In the genomic region with DNA sequence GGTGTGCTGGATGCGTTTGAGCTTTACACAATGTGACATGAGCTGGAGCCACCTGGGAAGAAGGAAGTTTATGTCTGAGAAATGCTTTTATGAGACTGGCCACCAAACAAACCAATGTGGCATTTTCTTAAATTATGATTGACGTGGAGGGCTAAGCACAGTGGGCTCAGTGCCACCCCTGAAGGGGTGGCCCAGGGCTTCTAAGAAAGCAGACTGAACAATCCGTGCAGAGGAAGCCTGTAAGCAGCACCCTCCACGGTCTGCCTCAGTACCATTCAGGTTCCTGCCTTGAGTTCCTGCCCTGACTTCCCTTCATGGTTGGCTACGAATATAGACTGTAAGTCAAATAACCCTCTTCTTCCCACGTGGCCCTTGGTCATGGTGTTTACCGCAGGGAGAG, we compare ENCODE assay signal across 21 mouse cellular contexts. TPM values are rescaled to one million over a fixed set of nuclear protein-coding genes. Genes with fewer than 3 reads are reported as not detected.
DNase-seq lines count a peak whose midpoint lies in the region; ATAC-seq and TF ChIP-seq lines count a peak whose summit lies in the region.
"Had no signal": no experiment of that assay in that cellular context is flagged by ENCODE, and none has a peak within 500 bp of the region (broad histone marks: within the 10 kb centered on the region; RNA-seq: fewer than 3 reads in every experiment).

No protein-coding gene starts in this region.

- intact Hi-C loops in left cerebral cortex, postnatal 36 days (cut with DNase I), result no loop called here

- H3K27ac ChIP-seq in embryonic facial prominence, embryonic 15.5 days (replicated peaks), result 0 out of 2 replicates have a peak overlapping the region, but pooled peaks have one; percentile 39
- peak overlapping the region; percentile 86 for H3K27ac ChIP-seq in forebrain, embryonic 15.5 days (replicated peaks)
- H3K27ac ChIP-seq in hindbrain, embryonic 15.5 days (replicated peaks), result peak overlapping the region; percentile 85
- H3K27ac ChIP-seq in midbrain, embryonic 15.5 days, result peak overlapping the region; percentile 86
- no peak overlapping the region for H3K27ac ChIP-seq in cerebellum, adult 2 months (ENCODE audit: insufficient read depth, low read length)
- H3K27ac ChIP-seq: gastrocnemius, adult 2 months; kidney, postnatal 0 days; limb, embryonic 13.5 days; liver, embryonic 14.5 days had no signal

- TF ChIP-seq POLR2A in cerebellum, adult 2 months (IDR thresholded peaks at IDR 0.05; ENCODE audit: borderline replicate concordance, insufficient read depth, low read length), result no peak

- no peak overlapping the region for H3K9ac ChIP-seq in embryonic facial prominence, embryonic 15.5 days
- no peak overlapping the region for H3K9ac ChIP-seq in forebrain, embryonic 15.5 days (replicated peaks)
- H3K9ac ChIP-seq in hindbrain, embryonic 15.5 days, result no peak overlapping the region
- no peak overlapping the region for H3K9ac ChIP-seq in midbrain, embryonic 15.5 days
- H3K9ac ChIP-seq: heart, embryonic 12.5 days; limb, embryonic 13.5 days; liver, embryonic 14.5 days had no signal

- H3K4me2 ChIP-seq in embryonic facial prominence, embryonic 15.5 days (replicated peaks), result no peak overlapping the region
- no peak overlapping the region; the same call in 1 of the 2 replicates for H3K4me2 ChIP-seq in forebrain, embryonic 15.5 days (replicated peaks)
- H3K4me2 ChIP-seq in hindbrain, embryonic 15.5 days, result peak overlapping the region; percentile 47
- H3K4me2 ChIP-seq in midbrain, embryonic 15.5 days, result peak overlapping the region; percentile 45
- H3K4me2 ChIP-seq: heart, embryonic 12.5 days; limb, embryonic 13.5 days had no signal

- DNase-seq in left cerebral cortex, postnatal 36 days (ENCODE audit: low spot score in 2 of 2), result no peak
- no peak for DNase-seq in cerebellum, adult 2 months
- no peak for DNase-seq in adipocyte (ENCODE audit: low spot score)
- DNase-seq: cerebellum, postnatal 25 days; gastrocnemius, adult 2 months; heart, postnatal 36 days; thymus, postnatal 36 days had no signal

- peaks cover 41% of the 10 kb centered on the region for H3K36me3 ChIP-seq in embryonic facial prominence, embryonic 15.5 days
- H3K36me3 ChIP-seq in forebrain, embryonic 15.5 days, result peaks cover 42% of the 10 kb centered on the region
- H3K36me3 ChIP-seq in hindbrain, embryonic 15.5 days, result peaks cover 39% of the 10 kb centered on the region
- H3K36me3 ChIP-seq in midbrain, embryonic 15.5 days (replicated peaks), result peaks cover 14% of the 10 kb centered on the region

- 78% methylated on average over 7 of the region's 7 CpGs for WGBS in embryonic facial prominence, embryonic 15.5 days
- 82% methylated on average over 7 of the region's 7 CpGs for WGBS in forebrain, embryonic 15.5 days
- 52% methylated on average over 7 of the region's 7 CpGs for WGBS in hindbrain, embryonic 15.5 days
- WGBS in midbrain, embryonic 15.5 days, result 59% methylated on average over 7 of the region's 7 CpGs
- 57% methylated on average over 7 of the region's 7 CpGs for WGBS in cerebellum, adult 2 months

- no peak overlapping the region for H3K4me3 ChIP-seq in embryonic facial prominence, embryonic 15.5 days (replicated peaks)
- H3K4me3 ChIP-seq in forebrain, embryonic 15.5 days, result no peak overlapping the region
- no peak overlapping the region; the same call in 1 of the 2 replicates for H3K4me3 ChIP-seq in hindbrain, embryonic 15.5 days
- H3K4me3 ChIP-seq in midbrain, embryonic 15.5 days, result no peak overlapping the region
- no peak overlapping the region for H3K4me3 ChIP-seq in cerebellum, adult 2 months (replicated peaks; ENCODE audit: insufficient read depth, low read depth, low read length)
- H3K4me3 ChIP-seq: gastrocnemius, adult 2 months; heart, embryonic 12.5 days; limb, embryonic 13.5 days; myocyte had no signal

- TF ChIP-seq CTCF in cerebellum, adult 2 months (IDR thresholded peaks at IDR 0.05; ENCODE audit: borderline replicate concordance, insufficient read depth, low read depth, low read length), result no peak

- H3K9me3 ChIP-seq in embryonic facial prominence, embryonic 15.5 days (replicated peaks), result no peaks in the 10 kb centered on the region
- H3K9me3 ChIP-seq in forebrain, embryonic 15.5 days, result no peaks in the 10 kb centered on the region
- H3K9me3 ChIP-seq in hindbrain, embryonic 15.5 days, result no peaks in the 10 kb centered on the region
- no peaks in the 10 kb centered on the region for H3K9me3 ChIP-seq in midbrain, embryonic 15.5 days
- H3K9me3 ChIP-seq: heart, embryonic 12.5 days; limb, embryonic 13.5 days had no signal

- no peak for ATAC-seq in embryonic facial prominence, embryonic 15.5 days (ENCODE audit: insufficient number of reproducible peaks, low FRiP score, low TSS enrichment, low read depth)
- ATAC-seq in forebrain, embryonic 15.5 days (replicated peaks), result no peak; the same call in 1 of the 2 replicates
- 0 out of 2 replicates have a peak, but pooled peaks have one; percentile 32 for ATAC-seq in hindbrain, embryonic 15.5 days (ENCODE audit: low FRiP score, low read depth)
- peak; percentile 57 for ATAC-seq in midbrain, embryonic 15.5 days (replicated peaks)
- ATAC-seq: intestine, postnatal 0 days had no signal

- H3K4me1 ChIP-seq in embryonic facial prominence, embryonic 15.5 days, result peaks cover 6% of the 10 kb centered on the region; the same call in 1 of the 2 replicates
- peaks cover 15% of the 10 kb centered on the region for H3K4me1 ChIP-seq in forebrain, embryonic 15.5 days
- H3K4me1 ChIP-seq in hindbrain, embryonic 15.5 days (replicated peaks), result peaks cover 22% of the 10 kb centered on the region
- peaks cover 26% of the 10 kb centered on the region for H3K4me1 ChIP-seq in midbrain, embryonic 15.5 days
- H3K4me1 ChIP-seq in cerebellum, adult 2 months (ENCODE audit: control insufficient read depth, insufficient read depth, low read length), result no peaks in the 10 kb centered on the region
- H3K4me1 ChIP-seq: limb, embryonic 13.5 days had no signal

- no peaks in the 10 kb centered on the region for H3K27me3 ChIP-seq in embryonic facial prominence, embryonic 15.5 days
- H3K27me3 ChIP-seq in forebrain, embryonic 15.5 days, result no peaks in the 10 kb centered on the region
- no peaks in the 10 kb centered on the region for H3K27me3 ChIP-seq in hindbrain, embryonic 15.5 days
- no peaks in the 10 kb centered on the region for H3K27me3 ChIP-seq in midbrain, embryonic 15.5 days (replicated peaks)
- H3K27me3 ChIP-seq in cerebellum, adult 2 months (ENCODE audit: control insufficient read depth, insufficient read depth, low read length), result no peaks in the 10 kb centered on the region
- H3K27me3 ChIP-seq: heart, embryonic 12.5 days; limb, embryonic 13.5 days had no signal

RNA-seq across cellular contexts. Expression of a gene that starts 14.6 kb away (rescaled TPM):
- polyA plus RNA-seq in embryonic facial prominence, embryonic 15.5 days (2015; fragmentation: Nextera tagmentation; extraction: Ambion mirVana), result 14.4 and 15.3 TPM in 2 replicates
- polyA plus RNA-seq in forebrain, embryonic 15.5 days (2015; fragmentation: Nextera tagmentation; extraction: Ambion mirVana), result 33.9 and 39.2 TPM in 2 replicates
- 30.3 and 32.8 TPM in 2 replicates for polyA plus RNA-seq in hindbrain, embryonic 15.5 days (2015; fragmentation: Nextera tagmentation; extraction: Ambion mirVana)
- polyA plus RNA-seq in midbrain, embryonic 15.5 days (2015; fragmentation: Nextera tagmentation; extraction: Ambion mirVana), result 36.9 and 39.4 TPM in 2 replicates
- 10 to 100 TPM; 26.6 to 26.8 TPM for total RNA-seq in left cerebral cortex, postnatal 36 days (2021)
- polyA plus RNA-seq in cerebellum, adult 2 months (2012; rRNA removed), result 12.3 and 13.8 TPM in 2 replicates

RNA-seq across cellular contexts. Expression of a gene that starts 19.4 kb away (rescaled TPM):
- 111 and 116 TPM in 2 replicates for polyA plus RNA-seq in embryonic facial prominence, embryonic 15.5 days (2015; fragmentation: Nextera tagmentation; extraction: Ambion mirVana)
- 145 TPM in 2 replicates for polyA plus RNA-seq in forebrain, embryonic 15.5 days (2015; fragmentation: Nextera tagmentation; extraction: Ambion mirVana)
- 168 and 174 TPM in 2 replicates for polyA plus RNA-seq in hindbrain, embryonic 15.5 days (2015; fragmentation: Nextera tagmentation; extraction: Ambion mirVana)
- polyA plus RNA-seq in midbrain, embryonic 15.5 days (2015; fragmentation: Nextera tagmentation; extraction: Ambion mirVana), result 139 and 149 TPM in 2 replicates
- total RNA-seq in left cerebral cortex, postnatal 36 days (2021), result 10 to 100 TPM; 84.5 to 84.6 TPM
- 147 TPM in 2 replicates for polyA plus RNA-seq in cerebellum, adult 2 months (2012; rRNA removed)

RNA-seq across cellular contexts. Expression of a gene that starts 28.2 kb away (rescaled TPM):
- polyA plus RNA-seq in embryonic facial prominence, embryonic 15.5 days (2015; fragmentation: Nextera tagmentation; extraction: Ambion mirVana), result 66.5 and 71.5 TPM in 2 replicates
- 57.5 and 58.4 TPM in 2 replicates for polyA plus RNA-seq in forebrain, embryonic 15.5 days (2015; fragmentation: Nextera tagmentation; extraction: Ambion mirVana)
- polyA plus RNA-seq in hindbrain, embryonic 15.5 days (2015; fragmentation: Nextera tagmentation; extraction: Ambion mirVana), result 45.0 and 53.8 TPM in 2 replicates
- 51.0 and 52.1 TPM in 2 replicates for polyA plus RNA-seq in midbrain, embryonic 15.5 days (2015; fragmentation: Nextera tagmentation; extraction: Ambion mirVana)
- 100 to 1,000 TPM in 1 of 2 experiments, 10 to 100 TPM in 1; 73.1 to 147 TPM for total RNA-seq in left cerebral cortex, postnatal 36 days (2021)
- polyA plus RNA-seq in cerebellum, adult 2 months (2012; rRNA removed), result 130 and 145 TPM in 2 replicates

RNA-seq across cellular contexts. Expression of a gene that starts 48.2 kb away (rescaled TPM):
- polyA plus RNA-seq in embryonic facial prominence, embryonic 15.5 days (2015; fragmentation: Nextera tagmentation; extraction: Ambion mirVana), result 0.63 and 0.66 TPM in 2 replicates
- 0.45 and 0.77 TPM in 2 replicates for polyA plus RNA-seq in forebrain, embryonic 15.5 days (2015; fragmentation: Nextera tagmentation; extraction: Ambion mirVana)
- 0.30 and 0.43 TPM in 2 replicates for polyA plus RNA-seq in hindbrain, embryonic 15.5 days (2015; fragmentation: Nextera tagmentation; extraction: Ambion mirVana)
- 0.14 and 0.15 TPM in 2 replicates for polyA plus RNA-seq in midbrain, embryonic 15.5 days (2015; fragmentation: Nextera tagmentation; extraction: Ambion mirVana)
- total RNA-seq in left cerebral cortex, postnatal 36 days (2021), result 10 to 100 TPM; 25.2 to 27.2 TPM
- polyA plus RNA-seq in cerebellum, adult 2 months (2012; rRNA removed), result 5.2 and 9.3 TPM in 2 replicates
- total RNA-seq: granulocyte monocyte progenitor cell, adult 5-6 weeks had no signal

RNA-seq across cellular contexts. Expression of a gene that starts 48.8 kb away (rescaled TPM):
- 0.74 and 1.0 TPM in 2 replicates for polyA plus RNA-seq in embryonic facial prominence, embryonic 15.5 days (2015; fragmentation: Nextera tagmentation; extraction: Ambion mirVana)
- polyA plus RNA-seq in forebrain, embryonic 15.5 days (2015; fragmentation: Nextera tagmentation; extraction: Ambion mirVana), result not detected in 2 replicates
- 0.26 TPM in 1 of 2 replicates, not detected in the other for polyA plus RNA-seq in hindbrain, embryonic 15.5 days (2015; fragmentation: Nextera tagmentation; extraction: Ambion mirVana)
- polyA plus RNA-seq in midbrain, embryonic 15.5 days (2015; fragmentation: Nextera tagmentation; extraction: Ambion mirVana), result 0.18 and 0.27 TPM in 2 replicates
- 1 to 10 TPM; 2.0 to 2.1 TPM for total RNA-seq in left cerebral cortex, postnatal 36 days (2021)
- 0.38 and 0.63 TPM in 2 replicates for polyA plus RNA-seq in cerebellum, adult 2 months (2012; rRNA removed)
- total RNA-seq: gastrocnemius, adult 2 months; granulocyte monocyte progenitor cell, adult 5-6 weeks; heart, postnatal 36 days; megakaryocyte, adult 5-6 weeks had no signal
- polyA plus RNA-seq: embryonic facial prominence, embryonic 11.5 days; heart, embryonic 12.5 days; kidney, postnatal 0 days; lung, embryonic 16.5 days; myocyte had no signal

Comparison
In these comparisons a context has a peak if more than half of its experiments do, and no peak if none do; other contexts are left out.
1. ATAC-seq: peak in hindbrain, embryonic 15.5 days (single experiment) and midbrain, embryonic 15.5 days (single experiment); none in embryonic facial prominence, embryonic 15.5 days (single experiment) and forebrain, embryonic 15.5 days (single experiment).
2. H3K4me2 ChIP-seq: peak in hindbrain, embryonic 15.5 days (single experiment) and midbrain, embryonic 15.5 days (single experiment); none in embryonic facial prominence, embryonic 15.5 days (single experiment) and forebrain, embryonic 15.5 days (single experiment).